Comparison of ENCODE assay signal across 9 mouse cellular contexts in genomic region chr9:122687170-122687569, GRCm38 (mm10). TPM values are rescaled to one million over a fixed set of nuclear protein-coding genes. Genes with fewer than 3 reads are reported as not detected.
DNase-seq lines count a peak whose midpoint lies in the region; ATAC-seq and TF ChIP-seq lines count a peak whose summit lies in the region.
"Had no signal": no experiment of that assay in that cellular context is flagged by ENCODE, and none has a peak within 500 bp of the region (broad histone marks: within the 10 kb centered on the region; RNA-seq: fewer than 3 reads in every experiment).

No protein-coding gene starts in this region.

- H3K79me2 ChIP-seq in liver, adult 2 months (ENCODE audit: control insufficient read depth, insufficient read depth, low read length), result no peaks in the 10 kb centered on the region

- intact Hi-C loops in left cerebral cortex, adult 2 months (cut with DNase I), result loop anchor here (1.0 to 2.0 kb wide), 4 partner anchors 72 to 266 kb away; no protein-coding TSS in a partner anchor

- ATAC-seq in forebrain, embryonic 14.5 days, result peak; percentile 34; the same call in 1 of the 2 replicates
- no peak; the same call in 1 of the 2 replicates for ATAC-seq in forebrain, embryonic 15.5 days (replicated peaks)
- no peak for ATAC-seq in granulocyte monocyte progenitor cell, adult 5-6 weeks (replicated peaks; ENCODE audit: poor library complexity, severe bottlenecking)

- H3K36me3 ChIP-seq in forebrain, embryonic 14.5 days (ENCODE audit: control insufficient read depth, insufficient read depth, low read length), result no peaks in the 10 kb centered on the region
- H3K36me3 ChIP-seq in forebrain, embryonic 15.5 days, result no peaks in the 10 kb centered on the region
- H3K36me3 ChIP-seq in liver, adult 2 months (ENCODE audit: control insufficient read depth, insufficient read depth, low read length), result no peaks in the 10 kb centered on the region

- no peak for TF ChIP-seq POLR2A in liver, adult 2 months (IDR thresholded peaks at IDR 0.05; ENCODE audit: extremely low read depth, insufficient read depth, low read length)

- H3K27me3 ChIP-seq in forebrain, embryonic 14.5 days (replicated peaks; ENCODE audit: control insufficient read depth, insufficient read depth, low read length), result no peaks in the 10 kb centered on the region
- no peaks in the 10 kb centered on the region for H3K27me3 ChIP-seq in forebrain, embryonic 15.5 days
- H3K27me3 ChIP-seq in liver, adult 2 months (ENCODE audit: control insufficient read depth, insufficient read depth, low read length), result no peaks in the 10 kb centered on the region

- no peak overlapping the region for H3K4me3 ChIP-seq in forebrain, embryonic 14.5 days (ENCODE audit: low read depth, low read length)
- no peak overlapping the region for H3K4me3 ChIP-seq in forebrain, embryonic 15.5 days
- H3K4me3 ChIP-seq in liver, adult 2 months (ENCODE audit: insufficient read depth, low read depth, low read length), result no peak overlapping the region
- no peak overlapping the region for H3K4me3 ChIP-seq in left cerebral cortex, adult 2 months

- 0 out of 2 replicates have a peak, but pooled peaks have one; percentile 18 for TF ChIP-seq CTCF in liver, adult 2 months (IDR thresholded peaks at IDR 0.05; ENCODE audit: low read depth, low read length)
- TF ChIP-seq CTCF in left cerebral cortex, adult 2 months (IDR thresholded peaks at IDR 0.05), result peak; percentile 65

- no peaks in the 10 kb centered on the region for H3K9me3 ChIP-seq in forebrain, embryonic 14.5 days (replicated peaks; ENCODE audit: control insufficient read depth, low read length)
- no peaks in the 10 kb centered on the region for H3K9me3 ChIP-seq in forebrain, embryonic 15.5 days

- H3K27ac ChIP-seq in forebrain, embryonic 14.5 days (ENCODE audit: low read depth, low read length), result no peak overlapping the region
- no peak overlapping the region for H3K27ac ChIP-seq in forebrain, embryonic 15.5 days (replicated peaks)
- H3K27ac ChIP-seq in liver, adult 2 months (replicated peaks; ENCODE audit: insufficient read depth, low read depth, low read length), result no peak overlapping the region
- no peak overlapping the region for H3K27ac ChIP-seq in left cerebral cortex, adult 2 months

- no peak overlapping the region for H3K4me2 ChIP-seq in forebrain, embryonic 14.5 days (ENCODE audit: low read length)
- no peak overlapping the region for H3K4me2 ChIP-seq in forebrain, embryonic 15.5 days (replicated peaks)

- DNase-seq in forebrain, embryonic 14.5 days (ENCODE audit: low spot score), result peak; percentile 76
- DNase-seq in liver, adult 2 months (ENCODE audit: extremely low read depth, low read depth, low spot score), result peak; percentile 8
- DNase-seq in liver (no peak), R1 (ENCODE audit: low read depth, low spot score) (peak; percentile 40)
- DNase-seq in left cerebral cortex, adult 2 months (ENCODE audit: extremely low spot score in 1 of 2, low spot score in 2 of 2), result peak; percentile 47 to 51
- no peak for DNase-seq in natural killer cell, adult 2 months (ENCODE audit: low spot score in 2 of 2)

- WGBS in forebrain, embryonic 14.5 days, result 21% methylated on average over 4 of the region's 4 CpGs
- 18% methylated on average over 4 of the region's 4 CpGs for WGBS in forebrain, embryonic 15.5 days
- WGBS in liver, adult 2 months, result 25% methylated on average over 4 of the region's 4 CpGs

- H3K4me1 ChIP-seq in forebrain, embryonic 14.5 days (ENCODE audit: control insufficient read depth, insufficient read depth, low read length), result no peaks in the 10 kb centered on the region
- no peaks in the 10 kb centered on the region for H3K4me1 ChIP-seq in forebrain, embryonic 15.5 days
- no peaks in the 10 kb centered on the region for H3K4me1 ChIP-seq in liver, adult 2 months (ENCODE audit: control insufficient read depth, insufficient read depth, low read length)

- H3K9ac ChIP-seq in forebrain, embryonic 14.5 days (ENCODE audit: low read length), result no peak overlapping the region
- H3K9ac ChIP-seq in forebrain, embryonic 15.5 days (replicated peaks), result no peak overlapping the region
- H3K9ac ChIP-seq in liver, adult 2 months (ENCODE audit: low read depth, low read length), result no peak overlapping the region

RNA-seq across cellular contexts. Expression of gene Topaz1, which starts 60.0 kb away (rescaled TPM):
- not detected in 2 replicates for polyA plus RNA-seq in forebrain, embryonic 14.5 days (2014; fragmentation: Nextera tagmentation; extraction: Ambion mirVana)
- not detected in 2 replicates for polyA plus RNA-seq in forebrain, embryonic 15.5 days (2015; fragmentation: Nextera tagmentation; extraction: Ambion mirVana)
- not detected in 2 replicates for total RNA-seq in liver, adult 2 months (2014; rRNA removed)
- not detected in 2 replicates for polyA plus RNA-seq in liver, adult 2 months (2012; rRNA removed)
- total RNA-seq in left cerebral cortex, adult 2 months (2021), result not detected
- total RNA-seq in granulocyte monocyte progenitor cell, adult 5-6 weeks (2014; fragmentation: Nextera tagmentation), result not detected in 2 replicates
- not detected in 2 replicates for total RNA-seq in granulocyte monocyte progenitor cell, adult 5-6 weeks (2017)
- polyA plus RNA-seq: lung, embryonic 16.5 days had no signal

Comparison
In these comparisons a context has a peak if more than half of its experiments do, and no peak if none do; other contexts are left out.
1. DNase-seq: peak in forebrain, embryonic 14.5 days (single experiment), liver, adult 2 months (single experiment), R1 (single experiment) and left cerebral cortex, adult 2 months (2 of 2); none in liver (single experiment) and natural killer cell, adult 2 months (0 of 2).